Mouse (Mus musculus) stomach, postnatal 0 days (tissue): ENCODE results near the gene 2700049A03Rik.

Experiments used
- CTCF ChIP-seq: IDR thresholded peaks from 2 replicates; pipeline ENCODE4 v1.5.1; 2016; ENCODE audit warnings: antibody characterized with exemption, low read depth, mild to moderate bottlenecking, moderate library complexity
- EP300 ChIP-seq: optimal IDR thresholded peaks from 2 replicates; pipeline ENCODE3; 2016; ENCODE audit warnings: antibody characterized with exemption

DNA sequence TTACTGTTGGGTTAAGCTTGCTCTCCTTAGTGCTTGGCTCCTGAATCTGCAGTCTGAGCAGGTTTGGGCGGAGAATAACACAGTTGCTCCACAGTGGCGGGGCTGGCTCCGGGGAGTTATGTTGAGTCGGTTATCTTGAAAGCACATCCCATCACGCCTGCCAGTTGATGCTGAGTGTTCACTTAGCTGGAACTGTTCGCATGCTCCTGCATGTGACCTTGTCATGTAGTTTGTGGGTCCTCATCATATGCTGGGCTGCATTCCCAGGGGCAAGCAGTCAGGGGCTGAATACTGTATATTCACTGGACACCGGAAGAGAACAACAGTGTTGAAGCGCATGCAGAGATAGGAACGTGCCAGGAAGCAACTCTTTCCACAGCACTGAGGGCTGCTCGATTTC is 23.6 kb upstream of the 2700049A03Rik start:
- TF ChIP-seq CTCF (no peak), EP300 (no peak)
